Mouse (Mus musculus) embryo, embryonic 9.5 days (tissue): ENCODE results near the gene Abcb4.
"Not testable (repeated sequence)": the region's sequence is repeated elsewhere in the genome, so short reads cannot be mapped to it uniquely, and the experiment has no call there.

Experiments
- DNase-seq: peaks from one replicate; pipeline ENCODE4 v3.0.0-alpha.2; 2017; ENCODE audit errors: extremely low spot score

Abcb4 gene

GRCm38 (mm10) chr5:8999108-8999507, 105.6 kb downstream of the Abcb4 start:
- DNase-seq: no peak

- not testable (repeated sequence) for DNase-seq
Measured at GRCm38 (mm10) chr5:9000006-9000405, 106.5 kb downstream of the Abcb4 start.

- DNase-seq: not testable (repeated sequence)
Measured at GRCm38 (mm10) chr5:9006585-9006984, 113.1 kb downstream of the Abcb4 start.
